Mouse (Mus musculus): ENCODE data around the gene Scnn1a. TPM values are rescaled to one million over a fixed set of nuclear protein-coding genes. Genes with fewer than 3 reads are reported as not detected.

Gene Scnn1a
- polyA plus RNA-seq, 1 experiment from 2014 or later: 0.74 TPM

- no peak within 1 kb of the TSS for H3K9ac ChIP-seq (ENCODE audit: low read depth, low read length)
- H3K36me3 ChIP-seq (ENCODE audit: control insufficient read depth, insufficient read depth): no peaks in the 10 kb centered on the region
- H3K4me1 ChIP-seq (ENCODE audit: control insufficient read depth, low read depth, low read length): no peaks in the 10 kb centered on the region
- no peak within 1 kb of the TSS for H3K27ac ChIP-seq (ENCODE audit: low read length)
- H3K9me3 ChIP-seq (replicated peaks; ENCODE audit: control insufficient read depth, low read length): 0 out of 2 replicates have a peak, but pooled peaks cover 3% of the 10 kb centered on the region
- ATAC-seq (ENCODE audit: low read depth): no peak
- WGBS (ENCODE audit: insufficient replicate concordance): 83% methylated on average over 22 of the region's 22 CpGs
- no peak within 1 kb of the TSS for H3K4me2 ChIP-seq (ENCODE audit: low read depth, low read length)
- H3K27me3 ChIP-seq (ENCODE audit: control insufficient read depth, insufficient read depth, low read depth, low read length): no peaks in the 10 kb centered on the region
- no peak within 1 kb of the TSS for H3K4me3 ChIP-seq (ENCODE audit: low read depth, low read length)
Measured at GRCm38 (mm10) chr6:125285890-125286289, 34.6 kb upstream of the Scnn1a start, which contains the start of gene Tuba3a. Gene Tuba3a (minus strand): TSS chr6:125286042.

- ATAC-seq (ENCODE audit: low read depth): no peak
- no peaks in the 10 kb centered on the region for H3K4me1 ChIP-seq (ENCODE audit: control insufficient read depth, low read depth, low read length)
- H3K27me3 ChIP-seq (ENCODE audit: control insufficient read depth, insufficient read depth, low read depth, low read length): no peaks in the 10 kb centered on the region
- no peak overlapping the region for H3K27ac ChIP-seq (ENCODE audit: low read length)
- H3K4me2 ChIP-seq (ENCODE audit: low read depth, low read length): no peak overlapping the region
- no peak overlapping the region for H3K9ac ChIP-seq (ENCODE audit: low read depth, low read length)
- H3K36me3 ChIP-seq (ENCODE audit: control insufficient read depth, insufficient read depth): no peaks in the 10 kb centered on the region
- H3K9me3 ChIP-seq (replicated peaks; ENCODE audit: control insufficient read depth, low read length): 0 out of 2 replicates have a peak, but pooled peaks cover 3% of the 10 kb centered on the region
- 65% methylated on average over 4 of the region's 4 CpGs for WGBS (ENCODE audit: insufficient replicate concordance)
- no peak overlapping the region for H3K4me3 ChIP-seq (ENCODE audit: low read depth, low read length)
Measured at GRCm38 (mm10) chr6:125286944-125287343, 33.5 kb upstream of the Scnn1a start.

- Histone ChIP-seq H3K4me3 (ENCODE audit: low read depth, low read length) (no peak overlapping the region), H3K4me2 (ENCODE audit: low read depth, low read length) (no peak overlapping the region)
- 53% methylated on average over 5 of the region's 5 CpGs for whole genome bisulfite sequencing (ENCODE audit: insufficient replicate concordance)
Measured at GRCm38 (mm10) chr6:125288730-125289129, 31.7 kb upstream of the Scnn1a start.

GRCm38 (mm10) chr6:125291329-125291728 lies 29.1 kb upstream of the Scnn1a start:
- ATAC-seq (ENCODE audit: low read depth): no peak
- H3K4me1 ChIP-seq (ENCODE audit: control insufficient read depth, low read depth, low read length): no peaks in the 10 kb centered on the region
- no peak overlapping the region for H3K27ac ChIP-seq (ENCODE audit: low read length)
- no peak overlapping the region for H3K4me2 ChIP-seq (ENCODE audit: low read depth, low read length)
- WGBS (ENCODE audit: insufficient replicate concordance): 70% methylated on average over 4 of the region's 4 CpGs
- H3K27me3 ChIP-seq (ENCODE audit: control insufficient read depth, insufficient read depth, low read depth, low read length): no peaks in the 10 kb centered on the region
- H3K9me3 ChIP-seq (replicated peaks; ENCODE audit: control insufficient read depth, low read length): no peaks in the 10 kb centered on the region
- no peak overlapping the region for H3K4me3 ChIP-seq (ENCODE audit: low read depth, low read length)
- no peaks in the 10 kb centered on the region for H3K36me3 ChIP-seq (ENCODE audit: control insufficient read depth, insufficient read depth)
- no peak overlapping the region for H3K9ac ChIP-seq (ENCODE audit: low read depth, low read length)

More at GRCm38 (mm10) chr6:125288730-125289129, 31.7 kb upstream of the Scnn1a start:
- H3K9ac ChIP-seq (ENCODE audit: low read depth, low read length): no peak overlapping the region
- ATAC-seq (ENCODE audit: low read depth): no peak
- no peaks in the 10 kb centered on the region for H3K4me1 ChIP-seq (ENCODE audit: control insufficient read depth, low read depth, low read length)
- no peak overlapping the region for H3K27ac ChIP-seq (ENCODE audit: low read length)
- H3K9me3 ChIP-seq (replicated peaks; ENCODE audit: control insufficient read depth, low read length): 0 out of 2 replicates have a peak, but pooled peaks cover 3% of the 10 kb centered on the region
- no peaks in the 10 kb centered on the region for H3K36me3 ChIP-seq (ENCODE audit: control insufficient read depth, insufficient read depth)
- no peaks in the 10 kb centered on the region for H3K27me3 ChIP-seq (ENCODE audit: control insufficient read depth, insufficient read depth, low read depth, low read length)

GRCm38 (mm10) chr6:125292256-125292655 lies 28.2 kb upstream of the Scnn1a start:
- no peaks in the 10 kb centered on the region for H3K4me1 ChIP-seq (ENCODE audit: control insufficient read depth, low read depth, low read length)
- no peak overlapping the region for H3K4me2 ChIP-seq (ENCODE audit: low read depth, low read length)
- H3K9ac ChIP-seq (ENCODE audit: low read depth, low read length): no peak overlapping the region
- H3K36me3 ChIP-seq (ENCODE audit: control insufficient read depth, insufficient read depth): no peaks in the 10 kb centered on the region
- H3K27ac ChIP-seq (ENCODE audit: low read length): no peak overlapping the region
- ATAC-seq (ENCODE audit: low read depth): peak; percentile 56
- WGBS (ENCODE audit: insufficient replicate concordance): 59% methylated on average over 7 of the region's 7 CpGs
- no peaks in the 10 kb centered on the region for H3K27me3 ChIP-seq (ENCODE audit: control insufficient read depth, insufficient read depth, low read depth, low read length)
- H3K4me3 ChIP-seq (ENCODE audit: low read depth, low read length): no peak overlapping the region
- no peaks in the 10 kb centered on the region for H3K9me3 ChIP-seq (replicated peaks; ENCODE audit: control insufficient read depth, low read length)

GRCm38 (mm10) chr6:125294049-125294448 lies 26.4 kb upstream of the Scnn1a start:
- Histone ChIP-seq H3K4me2 (ENCODE audit: low read depth, low read length) (no peak overlapping the region), H3K9me3 (replicated peaks; ENCODE audit: control insufficient read depth, low read length) (no peaks in the 10 kb centered on the region), H3K36me3 (ENCODE audit: control insufficient read depth, insufficient read depth) (no peaks in the 10 kb centered on the region), H3K4me3 (ENCODE audit: low read depth, low read length) (no peak overlapping the region), H3K4me1 (ENCODE audit: control insufficient read depth, low read depth, low read length) (no peaks in the 10 kb centered on the region), H3K9ac (ENCODE audit: low read depth, low read length) (no peak overlapping the region), H3K27ac (ENCODE audit: low read length) (no peak overlapping the region), H3K27me3 (ENCODE audit: control insufficient read depth, insufficient read depth, low read depth, low read length) (no peaks in the 10 kb centered on the region)
- 68% methylated on average over 4 of the region's 4 CpGs for WGBS (ENCODE audit: insufficient replicate concordance)
- ATAC-seq (ENCODE audit: low read depth): no peak

GRCm38 (mm10) chr6:125297149-125297820 lies 23.2 kb upstream of the Scnn1a start:
- Histone ChIP-seq H3K4me1 (ENCODE audit: control insufficient read depth, low read depth, low read length) (no peaks in the 10 kb centered on the region), H3K9ac (ENCODE audit: low read depth, low read length) (no peak overlapping the region), H3K4me2 (ENCODE audit: low read depth, low read length) (no peak overlapping the region), H3K27me3 (ENCODE audit: control insufficient read depth, insufficient read depth, low read depth, low read length) (no peaks in the 10 kb centered on the region), H3K9me3 (replicated peaks; ENCODE audit: control insufficient read depth, low read length) (no peaks in the 10 kb centered on the region), H3K4me3 (ENCODE audit: low read depth, low read length) (no peak overlapping the region), H3K36me3 (ENCODE audit: control insufficient read depth, insufficient read depth) (no peaks in the 10 kb centered on the region), H3K27ac (ENCODE audit: low read length) (no peak overlapping the region)
- WGBS (ENCODE audit: insufficient replicate concordance): 36% methylated on average over 5 of the region's 5 CpGs
- ATAC-seq (ENCODE audit: low read depth): no peak

- ATAC-seq (ENCODE audit: low read depth): no peak
- Histone ChIP-seq H3K4me3 (ENCODE audit: low read depth, low read length) (no peak overlapping the region), H3K27ac (ENCODE audit: low read length) (no peak overlapping the region), H3K27me3 (ENCODE audit: control insufficient read depth, insufficient read depth, low read depth, low read length) (no peaks in the 10 kb centered on the region), H3K9ac (ENCODE audit: low read depth, low read length) (no peak overlapping the region), H3K9me3 (replicated peaks; ENCODE audit: control insufficient read depth, low read length) (no peaks in the 10 kb centered on the region), H3K36me3 (ENCODE audit: control insufficient read depth, insufficient read depth) (no peaks in the 10 kb centered on the region), H3K4me1 (ENCODE audit: control insufficient read depth, low read depth, low read length) (no peaks in the 10 kb centered on the region), H3K4me2 (ENCODE audit: low read depth, low read length) (no peak overlapping the region)
- 68% methylated on average over 1 of the region's 1 CpGs for WGBS (ENCODE audit: insufficient replicate concordance)
Measured at GRCm38 (mm10) chr6:125300982-125301381, 19.5 kb upstream of the Scnn1a start.

GRCm38 (mm10) chr6:125302231-125302982 lies 18.1 kb upstream of the Scnn1a start:
- Histone ChIP-seq H3K4me1 (ENCODE audit: control insufficient read depth, low read depth, low read length) (no peaks in the 10 kb centered on the region), H3K27me3 (ENCODE audit: control insufficient read depth, insufficient read depth, low read depth, low read length) (no peaks in the 10 kb centered on the region), H3K9me3 (replicated peaks; ENCODE audit: control insufficient read depth, low read length) (no peaks in the 10 kb centered on the region), H3K27ac (ENCODE audit: low read length) (no peak overlapping the region), H3K36me3 (ENCODE audit: control insufficient read depth, insufficient read depth) (peaks cover 3% of the 10 kb centered on the region; the same call in 1 of the 2 replicates), H3K4me2 (ENCODE audit: low read depth, low read length) (no peak overlapping the region), H3K9ac (ENCODE audit: low read depth, low read length) (no peak overlapping the region), H3K4me3 (ENCODE audit: low read depth, low read length) (no peak overlapping the region)
- ATAC-seq (ENCODE audit: low read depth): peak; percentile 37; the same call in 1 of the 2 replicates
- 72% methylated on average over 24 of the region's 24 CpGs for WGBS (ENCODE audit: insufficient replicate concordance)
